Mouse (Mus musculus): ENCODE results near the gene Npm3.

DNA sequence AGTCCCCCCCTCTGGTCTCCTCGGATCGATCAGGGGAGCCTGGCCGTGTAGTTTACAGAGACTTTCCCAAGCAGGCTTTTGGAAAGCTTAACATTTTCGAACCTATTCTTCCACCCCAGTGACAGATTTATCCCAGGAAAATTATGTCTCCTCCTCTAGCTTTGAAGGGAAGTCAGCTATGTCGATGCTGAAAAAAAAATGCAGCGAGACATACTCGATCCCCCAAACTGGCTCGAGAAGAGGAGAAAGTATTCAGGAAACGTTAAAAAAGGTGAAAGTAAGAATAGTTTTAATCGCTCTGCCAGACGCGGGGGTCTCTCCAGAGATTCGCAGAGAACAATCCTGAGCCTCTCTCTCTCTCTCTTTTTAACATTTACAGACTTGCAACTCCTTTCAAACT lies 9.2 kb downstream of the Npm3 start:
- TF ChIP-seq CTCF (IDR thresholded peaks at IDR 0.05; ENCODE audit: low read depth) (no peak), EP300 (IDR thresholded peaks at IDR 0.05; ENCODE audit: low read depth) (no peak)

All from liver, embryonic 14.5 days (tissue).